Mouse (Mus musculus): ENCODE results near the gene Cbln3.

Gene Cbln3

GRCm38 (mm10) chr14:55842794-55843193 is 41.4 kb downstream of the Cbln3 start:
- peak; percentile 21 for DNase-seq

GRCm38 (mm10) chr14:55840853-55841366 is 43.3 kb downstream of the Cbln3 start:
- no peak for DNase-seq

GRCm38 (mm10) chr14:55838740-55839139 is 45.5 kb downstream of the Cbln3 start:
- no peak for DNase-seq

GRCm38 (mm10) chr14:55838312-55838711 is 45.9 kb downstream of the Cbln3 start:
- DNase-seq, result no peak

- no peak for DNase-seq
Measured at GRCm38 (mm10) chr14:55834808-55835533, 49.2 kb downstream of the Cbln3 start.

GRCm38 (mm10) chr14:55833126-55833525 is 51.1 kb downstream of the Cbln3 start:
- DNase-seq, result no peak

GRCm38 (mm10) chr14:55830331-55830730 is 53.9 kb downstream of the Cbln3 start:
- no peak for DNase-seq

GRCm38 (mm10) chr14:55829854-55830253 is 54.3 kb downstream of the Cbln3 start:
- no peak for DNase-seq

Data from thymus, postnatal 25 days (tissue).